Mouse (Mus musculus) stomach, adult 2 months (tissue): ENCODE data around the gene Acad11. TPM values are rescaled to one million over a fixed set of nuclear protein-coding genes. Genes with fewer than 3 reads are reported as not detected.

ENCODE experiments used
- polyA plus RNA-seq: library from polyadenylated mRNA; depleted of rRNA; stranded (reverse); fragments of >200 nt; gene quantifications from 2 replicates; pipeline ENCODE4 v1.2.3, GENCODE M21; 2012; rRNA removed

Acad11 gene
- 16.3 and 17.3 TPM in 2 replicates for polyA plus RNA-seq

GRCm38 (mm10) chr9:104063244-104063961 is at the start of gene Acad11:
Gene Acad11, plus strand, starts transcription at chr9:104063377.

GRCm38 (mm10) chr9:104040362-104040761 is 22.8 kb upstream of the Acad11 start, which contains the start of gene Gm28305:
Gene Gm28305, plus strand, starts transcription at chr9:104040662.

GRCm38 (mm10) chr9:104062430-104063243 is 540 bp upstream of the Acad11 start, which contains the start of gene Uba5:
Gene Uba5, minus strand, starts transcription at chr9:104063134.

GRCm38 (mm10) chr9:104126833-104127232 is 63.7 kb downstream of the Acad11 start, which contains the start of gene Ackr4:
Gene Ackr4, minus strand, starts transcription at chr9:104126933.

Other genes starting within 250 kb of the Acad11 start
- 2.7 and 2.9 TPM in 2 replicates for gene Nphp3, start 60.8 kb upstream of the Acad11 start, polyA plus RNA-seq
- not detected in 2 replicates for gene Gm28305, start 22.7 kb upstream of the Acad11 start, polyA plus RNA-seq
- 5.6 and 6.2 TPM in 2 replicates for gene Uba5, start 243 bp upstream of the Acad11 start, polyA plus RNA-seq
- gene Ackr4, start 63.6 kb downstream of the Acad11 start, polyA plus RNA-seq: 0.99 and 2.7 TPM in 2 replicates
- gene Dnajc13, start 199.6 kb downstream of the Acad11 start, polyA plus RNA-seq: 11.3 and 16.1 TPM in 2 replicates